Mouse (Mus musculus) limb, embryonic 13.5 days (tissue): ENCODE measurements at regions not wholly inside any gene's neighbourhood (a gene's known extent, or its start where the extent isn't known, plus 50 kb on each side); places are given as distances from the start of the nearest gene placed in this dataset.

ENCODE experiments used
- ATAC-seq: fragments of 200-750 bp; cut with Nextera tagmentation; 2 replicates; pipeline ENCODE4 v1.8.0; 2017; ENCODE audit warnings: low read depth, moderate number of reproducible peaks, moderate TSS enrichment; ENCODE audit not compliant: low FRiP score
- H3K27ac ChIP-seq: fragments of 300-500 bp; sonication (generic); 2 replicates; pipeline ENCODE4 v1.5.1; 2015; ENCODE audit warnings: inconsistent platforms, mild to moderate bottlenecking, moderate library complexity
- H3K27me3 ChIP-seq: fragments of 300-500 bp; sonication (generic); 2 replicates; pipeline ENCODE4 v1.6.1; 2015; ENCODE audit warnings: mild to moderate bottlenecking, inconsistent platforms
- H3K36me3 ChIP-seq: fragments of 300-500 bp; sonication (generic); 2 replicates; pipeline ENCODE4 v1.6.1; 2015; ENCODE audit warnings: inconsistent platforms, mild to moderate bottlenecking, moderate library complexity
- H3K4me1 ChIP-seq: fragments of 300-500 bp; sonication (generic); 2 replicates; pipeline ENCODE4 v1.6.1; 2015; ENCODE audit warnings: inconsistent platforms
- H3K4me2 ChIP-seq: fragments of 300-500 bp; sonication (generic); replicated peaks from 2 replicates; pipeline ENCODE4 v1.6.1; 2015; ENCODE audit warnings: inconsistent platforms, mild to moderate bottlenecking, moderate library complexity
- H3K4me3 ChIP-seq: fragments of 300-500 bp; sonication (generic); 2 replicates; pipeline ENCODE4 v1.5.1; 2015; ENCODE audit warnings: moderate library complexity, mild to moderate bottlenecking, inconsistent platforms
- H3K9ac ChIP-seq: fragments of 300-500 bp; sonication (generic); 2 replicates; pipeline ENCODE4 v1.6.1; 2015; ENCODE audit warnings: mild to moderate bottlenecking, inconsistent platforms
- H3K9me3 ChIP-seq: fragments of 300-500 bp; sonication (generic); 2 replicates; pipeline ENCODE4 v1.6.1; 2016; ENCODE audit warnings: inconsistent platforms
- WGBS: fragments of 180-500 bp; shearing (Covaris S2); methylation state at CpG from one replicate; pipeline ENCODE4 v1.1.7; 2015; 5-methylcytosine and 5-hydroxymethylcytosine counted together

DNA sequence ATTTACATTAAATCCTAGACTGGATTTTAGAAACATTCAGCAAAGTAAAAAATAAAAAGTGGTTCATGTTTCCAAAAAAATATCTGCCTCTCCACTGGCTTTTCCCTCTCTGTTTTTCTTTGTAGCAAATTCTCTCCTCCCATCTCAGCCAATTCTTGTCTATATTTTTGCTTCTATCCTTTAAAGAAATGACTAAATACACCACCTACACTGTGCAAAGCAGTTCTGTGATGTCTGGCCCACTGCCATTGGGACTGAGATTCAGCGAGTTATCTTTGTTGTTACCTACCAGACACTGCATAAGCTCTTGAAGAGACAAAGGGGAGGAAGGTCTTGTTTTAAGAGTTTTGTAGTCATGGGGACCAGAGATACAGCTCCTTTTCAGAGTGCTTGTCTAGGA lies 835.8 kb upstream of the Klhl29 start:
- Histone ChIP-seq H3K27me3 (no peaks in the 10 kb centered on the region), H3K4me1 (no peaks in the 10 kb centered on the region), H3K36me3 (no peaks in the 10 kb centered on the region), H3K9ac (no peak overlapping the region), H3K27ac (no peak overlapping the region), H3K4me2 (no peak overlapping the region), H3K9me3 (no peaks in the 10 kb centered on the region), H3K4me3 (no peak overlapping the region)
- 74% methylated on average over 1 of the region's 1 CpGs for WGBS
- ATAC-seq = no peak

DNA sequence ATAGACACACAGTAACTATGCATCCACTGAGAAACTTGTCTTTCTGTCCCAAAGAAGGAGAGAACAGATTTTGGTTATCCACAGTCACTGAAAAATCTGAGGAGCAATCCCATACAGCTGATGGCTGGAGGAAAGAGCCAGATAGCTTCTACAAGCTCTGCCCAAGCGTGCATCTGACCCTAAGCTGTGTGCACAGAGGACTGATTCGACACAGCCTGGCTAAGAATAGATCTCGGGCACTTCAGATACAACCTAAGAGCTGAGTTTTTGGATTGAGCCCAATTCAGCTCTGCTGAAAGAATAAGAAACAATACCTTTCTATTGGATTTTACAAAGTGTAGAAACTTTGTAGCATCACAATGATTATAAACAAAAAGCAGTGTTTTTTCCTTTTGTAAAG lies 813.8 kb upstream of the Klhl29 start:
- Histone ChIP-seq H3K4me1 (no peaks in the 10 kb centered on the region), H3K27ac (no peak overlapping the region), H3K36me3 (no peaks in the 10 kb centered on the region), H3K4me3 (no peak overlapping the region), H3K9ac (no peak overlapping the region), H3K4me2 (no peak overlapping the region), H3K27me3 (no peaks in the 10 kb centered on the region), H3K9me3 (no peaks in the 10 kb centered on the region)
- 75% methylated on average over 3 of the region's 3 CpGs for WGBS
- ATAC-seq = no peak

DNA sequence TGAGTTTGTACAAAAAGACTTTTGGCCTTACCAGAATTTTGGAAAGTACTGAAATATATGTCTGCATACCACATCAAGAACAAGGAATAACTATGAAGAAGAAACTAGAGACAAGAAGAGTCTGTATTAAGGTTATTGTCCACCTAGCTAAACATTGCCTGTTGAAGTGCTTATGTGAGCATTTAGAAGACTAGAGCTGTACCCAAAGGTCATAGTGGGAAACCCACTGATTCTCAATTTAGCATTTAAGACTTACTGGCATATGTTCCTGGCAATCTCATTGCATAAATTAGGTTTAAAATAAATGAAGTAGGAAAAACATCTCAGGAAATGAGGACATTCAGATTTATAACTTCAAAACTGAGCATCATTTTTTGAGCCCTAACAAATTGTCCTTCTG lies 793.3 kb upstream of the Klhl29 start:
- H3K36me3 ChIP-seq = no peaks in the 10 kb centered on the region
- H3K9me3 ChIP-seq = no peaks in the 10 kb centered on the region
- no peaks in the 10 kb centered on the region for H3K4me1 ChIP-seq
- no peak overlapping the region for H3K4me3 ChIP-seq
- no peak overlapping the region for H3K9ac ChIP-seq
- ATAC-seq = no peak
- no peaks in the 10 kb centered on the region for H3K27me3 ChIP-seq
- no peak overlapping the region for H3K4me2 ChIP-seq
- no peak overlapping the region for H3K27ac ChIP-seq

DNA sequence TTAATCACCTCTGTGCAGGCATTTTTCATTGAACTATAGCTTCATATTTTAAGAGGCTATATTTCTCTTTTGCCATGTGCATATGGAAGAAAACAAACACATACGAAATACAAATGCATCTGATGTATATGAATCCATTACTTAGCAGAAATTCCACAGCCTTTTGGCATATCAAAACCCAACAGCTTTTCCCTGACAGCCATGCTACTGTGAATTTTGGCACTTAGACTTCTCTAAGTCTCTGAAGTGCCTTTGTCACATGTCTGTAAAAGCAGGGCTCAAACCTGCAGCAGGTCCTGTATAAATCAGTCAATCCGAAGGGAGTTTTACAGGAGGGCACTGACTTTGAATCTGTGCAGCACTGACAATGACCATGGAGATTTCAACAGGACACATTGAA lies 778.8 kb upstream of the Klhl29 start:
- no peaks in the 10 kb centered on the region for H3K27me3 ChIP-seq
- H3K4me3 ChIP-seq = no peak overlapping the region
- H3K27ac ChIP-seq = no peak overlapping the region
- WGBS = 61% methylated on average over 2 of the region's 2 CpGs
- no peak overlapping the region for H3K9ac ChIP-seq
- no peaks in the 10 kb centered on the region for H3K4me1 ChIP-seq
- H3K36me3 ChIP-seq = no peaks in the 10 kb centered on the region
- no peaks in the 10 kb centered on the region for H3K9me3 ChIP-seq
- no peak for ATAC-seq
- no peak overlapping the region for H3K4me2 ChIP-seq

DNA sequence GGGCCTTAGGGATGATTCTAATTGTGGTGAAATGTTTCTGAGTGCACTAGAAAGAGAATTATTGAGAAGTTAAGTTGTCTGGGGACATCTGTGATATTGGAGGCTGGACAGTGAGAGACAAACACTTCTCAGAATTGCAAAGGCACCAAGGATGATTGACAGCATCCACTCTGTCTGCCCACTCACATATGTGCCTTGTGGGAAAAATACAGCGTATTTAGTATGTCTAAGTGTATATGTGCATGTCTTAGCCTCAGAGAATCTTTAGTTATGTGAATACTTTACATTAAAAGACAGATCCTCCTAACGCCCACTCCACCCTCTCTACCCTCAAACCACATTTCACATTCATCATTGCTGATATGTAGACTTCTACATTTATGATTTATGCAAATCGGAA lies 776.0 kb upstream of the Klhl29 start:
- H3K4me1 ChIP-seq = no peaks in the 10 kb centered on the region
- ATAC-seq = no peak
- no peak overlapping the region for H3K4me3 ChIP-seq
- H3K9me3 ChIP-seq = no peaks in the 10 kb centered on the region
- no peak overlapping the region for H3K9ac ChIP-seq
- no peak overlapping the region for H3K4me2 ChIP-seq
- H3K27ac ChIP-seq = no peak overlapping the region
- H3K27me3 ChIP-seq = no peaks in the 10 kb centered on the region
- no peaks in the 10 kb centered on the region for H3K36me3 ChIP-seq
- WGBS = 90% methylated on average over 3 of the region's 3 CpGs

DNA sequence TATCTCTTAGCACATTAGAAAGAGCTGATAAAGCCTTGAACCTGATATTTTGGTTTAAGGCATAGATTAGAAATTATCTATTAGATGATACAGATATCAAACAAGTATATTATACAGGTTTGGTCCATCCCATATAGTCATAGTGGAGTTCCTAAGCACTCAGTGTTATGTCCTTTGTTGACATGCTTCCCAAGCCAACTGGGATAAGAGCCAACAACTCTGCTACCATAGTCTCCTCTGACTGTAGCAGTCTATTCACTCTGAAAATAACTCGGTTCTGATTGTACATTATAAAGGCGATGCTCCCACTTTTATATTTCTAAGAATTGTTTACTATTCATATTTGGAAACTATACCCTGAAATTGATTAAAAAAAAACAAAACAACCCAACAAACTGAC lies 757.0 kb upstream of the Klhl29 start:
- H3K27me3 ChIP-seq = no peaks in the 10 kb centered on the region
- no peak overlapping the region for H3K4me2 ChIP-seq
- H3K36me3 ChIP-seq = no peaks in the 10 kb centered on the region
- no peak overlapping the region for H3K27ac ChIP-seq
- H3K4me1 ChIP-seq = no peaks in the 10 kb centered on the region
- H3K4me3 ChIP-seq = no peak overlapping the region
- ATAC-seq = no peak
- no peaks in the 10 kb centered on the region for H3K9me3 ChIP-seq
- 83% methylated on average over 2 of the region's 2 CpGs for WGBS
- H3K9ac ChIP-seq = no peak overlapping the region

DNA sequence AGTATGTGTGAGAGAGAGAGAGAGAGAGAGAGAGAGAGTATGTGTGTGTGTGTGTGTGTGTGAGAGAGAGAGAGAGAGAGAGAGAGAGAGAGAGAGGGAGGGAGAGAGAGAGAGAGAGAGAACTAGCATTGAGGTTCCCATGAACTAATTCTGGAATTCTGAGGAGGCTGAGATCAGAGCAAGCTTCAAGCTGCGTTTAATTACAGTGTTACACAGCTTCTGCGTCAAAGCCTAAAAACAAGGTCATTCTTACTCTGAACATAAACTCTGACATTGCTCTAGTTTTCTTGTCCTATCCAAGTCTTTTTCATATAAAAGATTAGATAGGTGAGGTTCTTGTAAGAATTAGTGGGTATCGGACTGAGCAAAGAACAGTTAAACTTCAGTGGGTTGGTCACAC lies 744.1 kb upstream of the Klhl29 start:
- H3K9me3 ChIP-seq = no peaks in the 10 kb centered on the region
- 68% methylated on average over 3 of the region's 3 CpGs for WGBS
- H3K4me3 ChIP-seq = no peak overlapping the region
- H3K4me2 ChIP-seq = no peak overlapping the region
- no peaks in the 10 kb centered on the region for H3K27me3 ChIP-seq
- no peak overlapping the region for H3K9ac ChIP-seq
- no peak overlapping the region for H3K27ac ChIP-seq
- ATAC-seq = no peak
- no peaks in the 10 kb centered on the region for H3K36me3 ChIP-seq
- H3K4me1 ChIP-seq = no peaks in the 10 kb centered on the region

DNA sequence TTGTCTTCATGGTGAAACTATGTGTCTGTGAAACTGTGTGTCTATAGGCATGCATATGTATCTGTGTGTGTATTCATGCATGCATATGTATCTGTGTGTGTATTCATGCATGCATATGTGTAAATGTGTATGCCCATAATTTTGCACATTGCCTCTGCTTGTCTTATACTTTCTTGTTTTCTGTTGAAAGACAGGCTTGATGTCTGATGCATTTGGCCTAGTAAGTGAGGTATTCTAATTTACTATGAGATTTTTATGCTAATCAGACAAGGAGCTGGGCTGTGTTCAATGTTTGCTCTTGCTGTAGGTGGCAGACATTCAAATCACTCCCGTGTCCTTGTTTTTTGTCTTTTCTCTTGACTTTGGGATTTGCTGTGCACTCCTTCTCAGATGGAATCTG lies 739.8 kb upstream of the Klhl29 start:
- 79% methylated on average over 1 of the region's 1 CpGs for WGBS
- no peak overlapping the region for H3K9ac ChIP-seq
- H3K9me3 ChIP-seq = no peaks in the 10 kb centered on the region
- no peaks in the 10 kb centered on the region for H3K36me3 ChIP-seq
- ATAC-seq = no peak
- no peak overlapping the region for H3K4me3 ChIP-seq
- no peaks in the 10 kb centered on the region for H3K27me3 ChIP-seq
- H3K27ac ChIP-seq = no peak overlapping the region
- no peak overlapping the region for H3K4me2 ChIP-seq
- H3K4me1 ChIP-seq = no peaks in the 10 kb centered on the region

DNA sequence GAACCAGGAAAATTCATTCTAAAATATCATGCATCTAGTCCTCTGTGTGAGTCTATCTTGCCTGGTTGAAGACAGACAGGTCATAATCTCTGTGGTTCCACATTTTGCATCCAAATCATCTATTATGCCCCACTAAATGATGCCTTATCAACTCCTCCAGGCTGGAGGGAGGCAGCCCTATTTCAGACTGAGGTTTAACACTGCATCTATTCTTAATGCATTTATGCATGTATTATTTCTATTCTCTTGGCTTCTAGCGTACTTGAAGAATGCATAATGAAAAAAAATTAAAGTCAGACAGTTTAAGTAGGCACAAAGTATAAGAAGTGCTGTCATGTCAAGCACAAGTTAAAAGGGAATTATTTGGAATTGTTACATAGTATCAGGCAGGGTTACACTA lies 721.8 kb upstream of the Klhl29 start:
- WGBS = 71% methylated on average over 1 of the region's 1 CpGs

DNA sequence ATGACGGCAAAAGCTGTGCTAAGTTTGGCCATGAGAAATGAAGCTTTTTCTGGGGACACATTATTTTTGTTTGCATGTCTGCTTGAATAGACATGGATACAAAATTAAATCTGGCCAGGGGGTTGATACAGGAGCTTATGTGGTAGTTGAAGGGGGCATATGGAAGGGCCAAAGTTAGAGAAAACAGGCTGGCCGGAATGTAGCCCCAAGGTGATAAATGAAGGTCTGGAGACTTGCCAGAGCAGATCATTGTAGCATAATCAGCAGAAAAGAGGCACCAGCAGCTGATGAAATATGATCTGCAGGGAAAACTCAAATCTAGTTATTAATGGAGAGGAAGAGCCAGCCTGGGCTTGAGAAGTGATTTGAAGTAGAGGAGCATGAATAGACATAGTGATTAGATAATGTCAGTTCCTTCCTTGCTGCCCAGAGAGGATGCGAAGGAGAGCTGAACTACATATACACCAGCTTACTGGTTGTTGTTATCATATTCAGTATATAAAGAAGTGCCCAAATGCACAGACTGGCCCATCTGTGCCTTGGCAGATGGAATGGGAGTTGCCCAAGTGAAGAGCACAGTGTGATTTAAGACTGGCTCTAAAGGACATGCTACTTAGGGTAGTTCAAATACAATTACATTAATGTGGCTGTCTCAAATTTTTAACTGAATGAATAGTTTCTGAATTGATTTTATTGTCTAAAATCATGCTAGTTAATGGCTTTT lies 712.3 kb upstream of the Klhl29 start:
- Histone ChIP-seq H3K9me3 (no peaks in the 10 kb centered on the region), H3K27me3 (no peaks in the 10 kb centered on the region), H3K36me3 (no peaks in the 10 kb centered on the region), H3K4me2 (no peak overlapping the region), H3K4me3 (no peak overlapping the region), H3K4me1 (peaks cover 11% of the 10 kb centered on the region; the same call in 1 of the 2 replicates), H3K27ac (no peak overlapping the region), H3K9ac (no peak overlapping the region)
- no peak for ATAC-seq
- WGBS = 45% methylated on average over 3 of the region's 3 CpGs

More for the DNA sequence above, 721.8 kb upstream of the Klhl29 start:
- Histone ChIP-seq H3K4me3 (no peak overlapping the region), H3K9me3 (no peaks in the 10 kb centered on the region), H3K9ac (no peak overlapping the region), H3K4me1 (no peaks in the 10 kb centered on the region), H3K4me2 (no peak overlapping the region), H3K27me3 (no peaks in the 10 kb centered on the region), H3K27ac (no peak overlapping the region), H3K36me3 (no peaks in the 10 kb centered on the region)
- ATAC-seq = no peak

DNA sequence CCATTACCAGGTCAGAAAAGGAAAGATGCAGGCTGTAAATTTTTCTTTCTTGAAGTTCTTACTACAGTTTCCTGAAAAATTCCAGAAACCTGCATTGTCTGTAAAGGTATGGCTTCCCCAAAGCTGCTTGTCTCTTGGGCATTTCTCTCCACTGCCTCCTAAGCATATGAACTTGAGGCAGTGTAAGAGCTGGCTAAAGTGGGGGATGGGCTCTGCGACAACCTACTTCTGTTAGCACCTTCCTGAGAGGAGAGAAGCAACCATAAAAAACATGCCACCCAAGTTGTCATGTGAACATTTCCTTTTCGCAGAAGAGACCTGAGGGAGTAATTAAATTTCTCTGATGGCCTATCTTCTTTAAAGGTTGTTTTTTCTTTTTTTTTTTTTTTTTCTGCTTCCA lies 711.6 kb upstream of the Klhl29 start:
- H3K4me3 ChIP-seq = no peak overlapping the region
- peaks cover 11% of the 10 kb centered on the region; the same call in 1 of the 2 replicates for H3K4me1 ChIP-seq
- no peaks in the 10 kb centered on the region for H3K36me3 ChIP-seq
- H3K4me2 ChIP-seq = no peak overlapping the region
- 16% methylated on average over 2 of the region's 2 CpGs for WGBS
- H3K9me3 ChIP-seq = no peaks in the 10 kb centered on the region
- no peak; the same call in 1 of the 2 replicates for ATAC-seq
- H3K27ac ChIP-seq = no peak overlapping the region
- no peak overlapping the region for H3K9ac ChIP-seq
- no peaks in the 10 kb centered on the region for H3K27me3 ChIP-seq

DNA sequence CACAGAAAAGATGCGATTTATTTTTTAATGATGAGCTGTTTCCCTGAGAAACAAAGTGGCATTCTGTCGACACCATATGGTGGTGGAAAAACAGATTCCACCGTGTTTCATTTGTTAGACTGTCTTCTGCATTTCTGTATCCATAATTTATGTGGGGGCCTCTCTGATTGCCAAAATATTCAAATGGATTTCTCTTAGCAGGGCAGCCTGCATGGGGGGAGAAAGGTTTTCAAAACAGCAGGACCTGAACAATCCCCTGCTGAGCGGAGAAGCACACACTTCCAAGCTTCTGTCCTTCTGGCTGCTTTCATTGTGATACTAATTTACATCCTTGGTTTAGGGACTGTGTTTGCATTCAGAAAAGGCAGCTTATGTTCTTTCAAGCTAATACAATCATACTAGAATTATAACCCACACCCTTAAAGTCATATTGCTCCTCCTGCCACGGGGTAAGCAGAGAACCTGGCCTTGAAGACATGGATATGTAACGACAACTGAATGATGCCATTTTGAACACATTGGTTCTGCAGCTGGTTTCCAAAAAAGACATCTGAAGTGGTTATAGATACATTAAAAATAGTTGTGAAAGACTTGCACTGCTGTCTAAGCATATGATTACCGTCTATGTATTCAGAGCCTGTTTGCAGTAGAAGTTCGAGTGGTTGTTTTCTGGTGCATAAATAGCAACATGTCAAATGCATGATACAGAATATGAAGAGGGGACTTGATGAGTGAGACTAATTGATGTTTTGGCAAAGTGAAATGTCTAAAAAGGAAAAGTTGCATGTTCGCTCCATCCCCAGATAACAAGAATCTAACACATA lies 671.6 kb upstream of the Klhl29 start:
- H3K9me3 ChIP-seq = no peaks in the 10 kb centered on the region
- no peaks in the 10 kb centered on the region for H3K27me3 ChIP-seq
- no peak overlapping the region for H3K27ac ChIP-seq
- H3K36me3 ChIP-seq = no peaks in the 10 kb centered on the region
- WGBS = 76% methylated on average over 9 of the region's 9 CpGs
- ATAC-seq = no peak
- no peak overlapping the region for H3K4me3 ChIP-seq
- H3K4me1 ChIP-seq = no peaks in the 10 kb centered on the region
- no peak overlapping the region for H3K4me2 ChIP-seq
- no peak overlapping the region for H3K9ac ChIP-seq

DNA sequence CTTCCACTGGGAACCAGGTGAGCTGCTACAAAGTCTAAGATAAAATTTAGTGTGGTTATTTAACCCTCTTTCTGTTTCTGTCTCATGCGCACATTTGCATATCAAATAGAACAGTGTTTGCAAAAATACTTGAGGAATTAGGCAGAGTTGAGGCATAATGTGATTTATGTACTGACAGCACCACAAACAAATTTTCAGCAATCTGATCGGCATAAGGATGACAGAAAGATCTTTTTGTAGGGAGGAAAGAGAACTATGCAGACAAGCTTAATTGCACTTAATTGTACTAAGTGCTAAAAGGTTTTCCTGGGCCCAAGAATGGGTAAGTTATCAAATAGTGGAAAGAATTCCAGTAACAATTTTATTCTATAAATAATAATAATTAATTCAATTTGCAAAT lies 670.6 kb upstream of the Klhl29 start:
- Histone ChIP-seq H3K9ac (no peak overlapping the region), H3K27me3 (no peaks in the 10 kb centered on the region), H3K4me3 (no peak overlapping the region), H3K27ac (no peak overlapping the region), H3K4me1 (no peaks in the 10 kb centered on the region), H3K9me3 (no peaks in the 10 kb centered on the region), H3K36me3 (no peaks in the 10 kb centered on the region), H3K4me2 (no peak overlapping the region)
- no peak for ATAC-seq
- WGBS = 83% methylated on average over 2 of the region's 2 CpGs
